Mouse (Mus musculus) lung, postnatal 4 days (tissue): ENCODE data around the gene Tmprss6.
A peak's percentile ranks its signal among the peaks of the same experiment; 100 is the strongest.

Experiments
- DNase-seq, 2 experiments: peaks; one replicate each; pipeline ENCODE4 v3.0.0; 2021

Tmprss6 gene

GRCm38 (mm10) chr15:78468379-78468937, at the start of gene Tmprss6:
Tmprss6 (minus strand) TSS chr15:78468634.
- DNase-seq: no peak

- DNase-seq: no peak
Measured at GRCm38 (mm10) chr15:78518221-78518620, 49.8 kb upstream of the Tmprss6 start.

- DNase-seq: peak in 1 of 2 experiments; percentile 28
Measured at GRCm38 (mm10) chr15:78515759-78516158, 47.3 kb upstream of the Tmprss6 start.

- peak; percentile 60 to 84 for DNase-seq
Measured at GRCm38 (mm10) chr15:78514393-78515146, 46.1 kb upstream of the Tmprss6 start.

GRCm38 (mm10) chr15:78513019-78513418, 44.6 kb upstream of the Tmprss6 start:
- DNase-seq: no peak

- no peak for DNase-seq
Measured at GRCm38 (mm10) chr15:78511951-78512350, 43.5 kb upstream of the Tmprss6 start.

- no peak for DNase-seq
Measured at GRCm38 (mm10) chr15:78510736-78511135, 42.3 kb upstream of the Tmprss6 start.

GRCm38 (mm10) chr15:78510121-78510576, 41.7 kb upstream of the Tmprss6 start:
- no peak for DNase-seq

GRCm38 (mm10) chr15:78509297-78509899, 41.0 kb upstream of the Tmprss6 start:
- no peak for DNase-seq

- no peak for DNase-seq
Measured at GRCm38 (mm10) chr15:78508443-78508842, 40.0 kb upstream of the Tmprss6 start.

- no peak for DNase-seq
Measured at GRCm38 (mm10) chr15:78505541-78505940, 37.1 kb upstream of the Tmprss6 start.

GRCm38 (mm10) chr15:78504816-78505215, 36.4 kb upstream of the Tmprss6 start:
- DNase-seq: no peak

GRCm38 (mm10) chr15:78504013-78504412, 35.6 kb upstream of the Tmprss6 start:
- no peak for DNase-seq

- no peak for DNase-seq
Measured at GRCm38 (mm10) chr15:78502437-78503132, 34.2 kb upstream of the Tmprss6 start.

GRCm38 (mm10) chr15:78494968-78495406, 26.6 kb upstream of the Tmprss6 start, which contains the start of gene Il2rb:
Il2rb (minus strand) TSS chr15:78495271.
- no peak for DNase-seq

- no peak for DNase-seq
Measured at GRCm38 (mm10) chr15:78493401-78494010, 25.1 kb upstream of the Tmprss6 start.

- no peak for DNase-seq
Measured at GRCm38 (mm10) chr15:78491301-78491700, 22.9 kb upstream of the Tmprss6 start.

- no peak for DNase-seq
Measured at GRCm38 (mm10) chr15:78489906-78490305, 21.5 kb upstream of the Tmprss6 start.

GRCm38 (mm10) chr15:78489248-78489647, 20.8 kb upstream of the Tmprss6 start:
- no peak for DNase-seq

GRCm38 (mm10) chr15:78487066-78487465, 18.6 kb upstream of the Tmprss6 start:
- DNase-seq: no peak

- no peak for DNase-seq
Measured at GRCm38 (mm10) chr15:78486564-78486963, 18.1 kb upstream of the Tmprss6 start.

GRCm38 (mm10) chr15:78483311-78483710, 14.9 kb upstream of the Tmprss6 start:
- DNase-seq: no peak

- no peak for DNase-seq
Measured at GRCm38 (mm10) chr15:78482518-78482917, 14.1 kb upstream of the Tmprss6 start.
